Comparison of ENCODE assay signal across 8 mouse cellular contexts in genomic region chr8:126473802-126474298, GRCm38 (mm10). TPM values are rescaled to one million over a fixed set of nuclear protein-coding genes. Genes with fewer than 3 reads are reported as not detected.
A peak's percentile ranks its signal among the peaks of the same experiment; 100 is the strongest.
DNase-seq lines count a peak whose midpoint lies in the region; ATAC-seq and TF ChIP-seq lines count a peak whose summit lies in the region.

No protein-coding gene starts in this region.

- H3K27ac ChIP-seq in kidney, embryonic 14.5 days (ENCODE audit: low read depth, low read length): no peak overlapping the region
- no peak overlapping the region for H3K27ac ChIP-seq in forebrain, postnatal 0 days (ENCODE audit: low read depth, low read length)
- H3K27ac ChIP-seq in liver, embryonic 15.5 days (replicated peaks): no peak overlapping the region

- peaks cover 18% of the 10 kb centered on the region for H3K36me3 ChIP-seq in kidney, embryonic 14.5 days (ENCODE audit: control insufficient read depth, insufficient read depth, low read length)
- H3K36me3 ChIP-seq in forebrain, postnatal 0 days (ENCODE audit: insufficient read depth): peaks cover 9% of the 10 kb centered on the region
- peaks cover 18% of the 10 kb centered on the region for H3K36me3 ChIP-seq in liver, embryonic 15.5 days (replicated peaks)

- ATAC-seq in kidney, embryonic 14.5 days (ENCODE audit: low FRiP score, low TSS enrichment): no peak
- ATAC-seq in forebrain, postnatal 0 days: no peak
- peak; percentile 69 for ATAC-seq in liver, embryonic 15.5 days (ENCODE audit: insufficient read depth)

- H3K4me1 ChIP-seq in kidney, embryonic 14.5 days (ENCODE audit: control insufficient read depth, insufficient read depth, low read length): peaks cover 9% of the 10 kb centered on the region; the same call in 1 of the 2 replicates
- 0 out of 2 replicates have a peak, but pooled peaks cover 10% of the 10 kb centered on the region for H3K4me1 ChIP-seq in forebrain, postnatal 0 days (ENCODE audit: insufficient read depth)
- H3K4me1 ChIP-seq in liver, embryonic 15.5 days (replicated peaks): peaks cover 26% of the 10 kb centered on the region

- H3K27me3 ChIP-seq in kidney, embryonic 14.5 days (ENCODE audit: control insufficient read depth, insufficient read depth, low read length): 0 out of 2 replicates have a peak, but pooled peaks cover 2% of the 10 kb centered on the region
- no peaks in the 10 kb centered on the region for H3K27me3 ChIP-seq in forebrain, postnatal 0 days (ENCODE audit: insufficient read depth, low read length)
- H3K27me3 ChIP-seq in liver, embryonic 15.5 days: peaks cover 18% of the 10 kb centered on the region

- H3K4me3 ChIP-seq in kidney, embryonic 14.5 days (ENCODE audit: low read length): peak overlapping the region; percentile 88
- peak overlapping the region; percentile 94 for H3K4me3 ChIP-seq in forebrain, postnatal 0 days (ENCODE audit: low read depth, low read length)
- peak overlapping the region; percentile 73 for H3K4me3 ChIP-seq in liver, embryonic 15.5 days (replicated peaks)

- DNase-seq in kidney, adult 18-20 months: no peak
- peak; percentile 60 for DNase-seq in R1 (ENCODE audit: low read depth, low spot score)
- no peak for DNase-seq in forebrain, postnatal 0 days
- DNase-seq in adrenal gland, postnatal 25 days: no peak
- DNase-seq in kidney, postnatal 4 days: no peak
- DNase-seq in kidney, postnatal 10 days: no peak

- TF ChIP-seq CTCF in forebrain, postnatal 0 days (IDR thresholded peaks at IDR 0.05; ENCODE audit: low read depth): no peak

- no peaks in the 10 kb centered on the region for H3K9me3 ChIP-seq in kidney, embryonic 14.5 days (ENCODE audit: control insufficient read depth, low read length)
- no peaks in the 10 kb centered on the region for H3K9me3 ChIP-seq in forebrain, postnatal 0 days (ENCODE audit: low read length)
- H3K9me3 ChIP-seq in liver, embryonic 15.5 days (replicated peaks): no peaks in the 10 kb centered on the region

- H3K4me2 ChIP-seq in kidney, embryonic 14.5 days (replicated peaks; ENCODE audit: low read depth, low read length): peak overlapping the region; percentile 82
- peak overlapping the region; percentile 63 for H3K4me2 ChIP-seq in forebrain, postnatal 0 days (ENCODE audit: low read depth)
- peak overlapping the region; percentile 84 for H3K4me2 ChIP-seq in liver, embryonic 15.5 days

- 10% methylated on average over 16 of the region's 16 CpGs for WGBS in kidney, embryonic 14.5 days
- WGBS in forebrain, postnatal 0 days: 12% methylated on average over 16 of the region's 16 CpGs
- WGBS in liver, embryonic 15.5 days (ENCODE audit: insufficient replicate concordance): 4% methylated on average over 16 of the region's 16 CpGs

- H3K9ac ChIP-seq in kidney, embryonic 14.5 days (ENCODE audit: low read depth, low read length): peak overlapping the region; percentile 86
- peak overlapping the region; percentile 69 for H3K9ac ChIP-seq in forebrain, postnatal 0 days
- H3K9ac ChIP-seq in liver, embryonic 15.5 days: peak overlapping the region; percentile 59

RNA-seq across cellular contexts. Expression of gene Tarbp1, which starts 1.0 kb away (rescaled TPM):
- 3.3 and 6.3 TPM in 2 replicates for polyA plus RNA-seq in kidney, embryonic 14.5 days (2014; fragmentation: Nextera tagmentation; extraction: Ambion mirVana)
- 5.6 and 5.8 TPM in 2 replicates for total RNA-seq in forebrain, postnatal 0 days (2014; rRNA removed)
- polyA plus RNA-seq in forebrain, postnatal 0 days (2015; fragmentation: Nextera tagmentation; extraction: Ambion mirVana): 0.82 and 1.1 TPM in 2 replicates
- polyA plus RNA-seq in liver, embryonic 15.5 days (2015; fragmentation: Nextera tagmentation; extraction: Ambion mirVana): 1.2 and 1.3 TPM in 2 replicates
- total RNA-seq in adrenal gland, postnatal 25 days (2021): 8.9 and 9.3 TPM in 2 replicates

RNA-seq across cellular contexts. Expression of gene Coa6, which starts 51.5 kb away (rescaled TPM):
- 57.7 and 68.6 TPM in 2 replicates for polyA plus RNA-seq in kidney, embryonic 14.5 days (2014; fragmentation: Nextera tagmentation; extraction: Ambion mirVana)
- total RNA-seq in forebrain, postnatal 0 days (2014; rRNA removed): 22.2 and 33.7 TPM in 2 replicates
- polyA plus RNA-seq in forebrain, postnatal 0 days (2015; fragmentation: Nextera tagmentation; extraction: Ambion mirVana): 37.3 and 41.1 TPM in 2 replicates
- 28.5 and 34.6 TPM in 2 replicates for polyA plus RNA-seq in liver, embryonic 15.5 days (2015; fragmentation: Nextera tagmentation; extraction: Ambion mirVana)
- 31.9 and 36.4 TPM in 2 replicates for total RNA-seq in adrenal gland, postnatal 25 days (2021)
